Mouse (Mus musculus) liver, postnatal 0 days (tissue): Measurements from ENCODE around the gene Ubtd1.

ENCODE experiments used
- CTCF ChIP-seq: sonication (generic); IDR thresholded peaks from 2 replicates; pipeline ENCODE4 v1.5.1; 2016; ENCODE audit warnings: antibody characterized with exemption, low read depth
- EP300 ChIP-seq: IDR thresholded peaks from 2 replicates; pipeline ENCODE4 v1.6.1; 2016; ENCODE audit warnings: antibody characterized with exemption, low read depth, mild to moderate bottlenecking

GRCm38 (mm10) chr19:41938539-41938938 lies 43.0 kb upstream of the Ubtd1 start:
- TF ChIP-seq EP300 (no peak), CTCF (no peak)
